Mouse (Mus musculus) layer of hippocampus, postnatal 14 days (tissue): ENCODE data around the gene Kctd5. TPM values are rescaled to one million over a fixed set of nuclear protein-coding genes. Genes with fewer than 3 reads are reported as not detected.

Experiments used
- DNase-seq, 2 experiments: peaks; one replicate each; pipeline ENCODE4 v3.0.0; 2021 to 2022; ENCODE audit warnings: low spot score in 2 of 2, mixed read lengths in 1 of 2
- total RNA-seq, 2 experiments: library from RNA; stranded (reverse); gene quantifications; 2 replicates each; pipeline ENCODE4 v1.2.3; 2021

The Kctd5 gene
- total RNA-seq, 2 experiments from 2014 or later: 53.0 to 53.8 TPM

- DNase-seq: no peak
These were observed 35.4 kb downstream of the Kctd5 start, which contains the start of gene Prss27 for GRCm38 (mm10) chr17:24037844-24038243. Gene Prss27 (plus strand): TSS chr17:24038144.

GRCm38 (mm10) chr17:24037360-24037759, 35.9 kb downstream of the Kctd5 start:
- no peak for DNase-seq

GRCm38 (mm10) chr17:24036954-24037353, 36.3 kb downstream of the Kctd5 start:
- DNase-seq: no peak

- no peak for DNase-seq
These were observed 38.2 kb downstream of the Kctd5 start for GRCm38 (mm10) chr17:24035087-24035486.

GRCm38 (mm10) chr17:24030551-24030950, 42.7 kb downstream of the Kctd5 start:
- no peak for DNase-seq

- DNase-seq: no peak
These were observed 43.8 kb downstream of the Kctd5 start for GRCm38 (mm10) chr17:24029477-24029876.

GRCm38 (mm10) chr17:24021375-24022199, 51.7 kb downstream of the Kctd5 start:
- no peak for DNase-seq

- DNase-seq: no peak
These were observed 52.6 kb downstream of the Kctd5 start for GRCm38 (mm10) chr17:24020696-24021095.

GRCm38 (mm10) chr17:24015727-24016126, 57.6 kb downstream of the Kctd5 start:
- no peak for DNase-seq

GRCm38 (mm10) chr17:24014433-24014965, 58.8 kb downstream of the Kctd5 start:
- no peak for DNase-seq

- no peak for DNase-seq
These were observed 60.4 kb downstream of the Kctd5 start for GRCm38 (mm10) chr17:24012921-24013320.

GRCm38 (mm10) chr17:24009617-24010016, 63.7 kb downstream of the Kctd5 start:
- DNase-seq: no peak

- no peak for DNase-seq
These were observed 65.2 kb downstream of the Kctd5 start for GRCm38 (mm10) chr17:24008105-24008504.

GRCm38 (mm10) chr17:24007391-24007790, 65.9 kb downstream of the Kctd5 start:
- DNase-seq: no peak

GRCm38 (mm10) chr17:24006930-24007329, 66.4 kb downstream of the Kctd5 start:
- DNase-seq: no peak

- DNase-seq: no peak
These were observed 68.2 kb downstream of the Kctd5 start for GRCm38 (mm10) chr17:24005049-24005448.

GRCm38 (mm10) chr17:24004071-24004665, 69.1 kb downstream of the Kctd5 start:
- no peak for DNase-seq

- DNase-seq: peak; percentile 52 to 64
These were observed 72.9 kb downstream of the Kctd5 start for GRCm38 (mm10) chr17:24000404-24000803.

- no peak for DNase-seq
These were observed 74.9 kb downstream of the Kctd5 start for GRCm38 (mm10) chr17:23998383-23998782.

- no peak for DNase-seq
These were observed 75.4 kb downstream of the Kctd5 start, which contains the start of gene Prss22 for GRCm38 (mm10) chr17:23997901-23998300. Gene Prss22 (minus strand): TSS chr17:23998100.
